Mouse (Mus musculus): ENCODE data around the gene 6430571L13Rik.
A peak's percentile ranks its signal among the peaks of the same experiment; 100 is the strongest.
"Not testable (repeated sequence)": the region's sequence is repeated elsewhere in the genome, so short reads cannot be mapped to it uniquely, and the experiment has no call there.

6430571L13Rik gene

DNA sequence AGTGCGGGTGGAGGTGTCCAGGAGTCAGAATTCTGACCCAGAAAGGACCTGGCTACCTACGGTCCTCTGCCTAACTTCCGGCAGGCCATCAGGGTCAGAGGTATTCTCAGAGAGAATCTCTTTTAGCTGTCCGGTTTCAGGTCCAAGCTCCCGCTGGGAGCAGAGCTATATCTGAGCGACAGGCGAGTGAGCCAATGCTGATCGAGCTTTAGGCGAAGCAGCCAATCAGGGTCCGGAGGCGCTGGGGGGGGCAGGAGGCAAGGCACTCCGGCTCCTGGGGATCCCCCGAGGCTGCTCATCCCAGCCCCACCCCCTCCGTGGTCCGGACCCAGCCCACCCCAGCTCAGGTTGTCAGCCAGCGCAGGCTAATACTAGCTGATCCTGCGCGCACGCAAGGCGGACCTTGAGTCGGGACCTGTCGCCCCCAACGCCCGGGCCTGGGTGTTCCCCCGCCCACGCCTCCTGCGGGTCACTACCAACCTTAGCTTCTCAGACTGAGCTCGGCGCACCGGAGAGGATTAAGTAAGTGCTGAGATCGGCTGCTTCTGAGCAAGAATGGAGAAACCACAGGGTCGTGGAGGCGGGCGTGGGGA lies at the start of gene 6430571L13Rik:
Gene 6430571L13Rik (plus strand): TSS at position 336 of the 593 bp plus-strand sequence.
- DNase-seq (ENCODE audit: low spot score in 2 of 2), result peak; percentile 85 to 89

GRCm38 (mm10) chr9:107290897-107291296 lies 49.5 kb upstream of the 6430571L13Rik start:
- peak in 1 of 2 experiments; percentile 53 for DNase-seq (ENCODE audit: low spot score in 2 of 2)

- DNase-seq (ENCODE audit: low spot score in 2 of 2), result peak in 1 of 2 experiments; percentile 49
Measured at GRCm38 (mm10) chr9:107294249-107294648, 46.2 kb upstream of the 6430571L13Rik start.

DNA sequence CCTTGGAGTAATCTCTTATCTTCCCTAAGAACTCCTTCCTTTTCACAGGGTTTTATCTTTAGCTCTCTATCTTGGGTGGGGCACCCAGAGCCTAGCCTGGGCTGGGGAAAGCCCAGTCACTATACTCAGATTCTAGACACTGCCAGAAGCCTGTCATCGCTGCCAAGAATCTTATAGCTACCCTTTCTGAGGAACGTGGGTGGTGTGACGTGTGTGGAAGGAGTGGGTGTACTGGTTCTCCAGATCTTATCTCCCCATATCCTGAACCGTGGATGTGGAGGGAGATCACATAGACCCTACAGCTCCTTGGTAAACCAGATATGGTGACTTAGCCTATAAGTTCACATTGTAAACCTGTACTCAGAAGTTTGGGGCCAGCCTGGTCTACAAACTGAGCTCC lies 44.8 kb upstream of the 6430571L13Rik start:
- peak; percentile 32 to 49 for DNase-seq (ENCODE audit: low spot score in 2 of 2)

- DNase-seq (ENCODE audit: low spot score in 2 of 2), result no peak
Measured at GRCm38 (mm10) chr9:107296016-107296040, 44.6 kb upstream of the 6430571L13Rik start, which contains the start of gene Cish. Gene Cish (plus strand): TSS chr9:107296026.

DNA sequence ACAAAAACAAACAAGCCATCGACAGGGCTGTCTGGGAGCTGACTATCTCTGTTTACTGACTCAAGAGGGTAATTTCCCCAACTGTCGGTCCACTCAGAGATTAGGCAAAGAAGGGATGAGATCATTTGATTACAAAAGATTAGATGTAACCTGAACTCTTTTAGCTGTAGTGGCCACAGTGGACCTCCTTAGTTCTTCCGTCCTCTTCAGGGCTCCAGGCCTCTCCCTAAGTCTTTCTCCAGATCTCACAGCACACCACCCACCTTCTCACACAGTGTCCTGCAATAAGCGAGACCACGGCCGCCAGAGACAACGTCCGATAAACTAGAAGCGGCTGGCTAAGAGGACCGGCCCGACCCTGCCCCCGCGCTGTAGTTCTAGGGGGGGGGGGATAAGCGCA lies 44.4 kb upstream of the 6430571L13Rik start:
- DNase-seq (ENCODE audit: low spot score in 2 of 2), result no peak

GRCm38 (mm10) chr9:107296501-107296965 lies 43.9 kb upstream of the 6430571L13Rik start:
- peak; percentile 87 to 90 for DNase-seq (ENCODE audit: low spot score in 2 of 2)

GRCm38 (mm10) chr9:107297059-107297458 lies 43.3 kb upstream of the 6430571L13Rik start:
- no peak for DNase-seq (ENCODE audit: low spot score in 2 of 2)

- no peak for DNase-seq (ENCODE audit: low spot score in 2 of 2)
Measured at GRCm38 (mm10) chr9:107297658-107298057, 42.7 kb upstream of the 6430571L13Rik start.

DNA sequence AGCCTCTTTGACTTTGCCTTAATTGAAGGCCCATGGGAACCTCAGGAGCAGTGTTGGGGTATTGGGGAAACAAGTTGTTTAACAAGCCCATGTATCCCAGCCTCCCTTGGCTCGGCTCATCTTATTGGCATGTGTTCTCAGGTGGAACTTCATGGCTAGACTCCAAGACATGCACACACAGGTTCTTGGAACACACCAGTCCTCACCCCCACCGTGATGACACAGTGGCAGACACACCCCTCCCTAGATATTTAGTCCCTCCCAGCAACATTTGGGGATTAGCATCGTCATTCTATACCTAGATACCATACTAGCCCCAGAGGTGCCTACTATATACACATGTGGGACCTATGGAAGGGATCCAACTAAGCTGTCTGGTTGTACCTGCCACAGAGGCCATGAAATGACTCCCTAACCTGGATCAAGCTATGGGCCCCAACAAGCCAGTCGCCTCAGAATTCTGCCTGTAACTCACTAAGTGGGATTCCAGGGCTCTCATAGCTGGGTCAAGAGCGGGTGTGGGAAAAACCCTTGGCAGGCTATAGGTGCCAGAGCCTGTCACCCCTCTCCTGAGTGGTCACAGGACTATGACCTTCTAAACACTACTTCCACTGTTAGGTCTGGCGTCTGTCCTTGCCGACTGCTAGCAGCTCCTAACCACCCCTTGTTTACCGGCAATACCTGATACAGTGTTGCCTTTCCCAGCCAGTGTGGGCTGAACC lies 42.2 kb upstream of the 6430571L13Rik start:
- DNase-seq (ENCODE audit: low spot score in 2 of 2), result no peak

- no peak for DNase-seq (ENCODE audit: low spot score in 2 of 2)
Measured at GRCm38 (mm10) chr9:107298876-107299275, 41.5 kb upstream of the 6430571L13Rik start.

DNA sequence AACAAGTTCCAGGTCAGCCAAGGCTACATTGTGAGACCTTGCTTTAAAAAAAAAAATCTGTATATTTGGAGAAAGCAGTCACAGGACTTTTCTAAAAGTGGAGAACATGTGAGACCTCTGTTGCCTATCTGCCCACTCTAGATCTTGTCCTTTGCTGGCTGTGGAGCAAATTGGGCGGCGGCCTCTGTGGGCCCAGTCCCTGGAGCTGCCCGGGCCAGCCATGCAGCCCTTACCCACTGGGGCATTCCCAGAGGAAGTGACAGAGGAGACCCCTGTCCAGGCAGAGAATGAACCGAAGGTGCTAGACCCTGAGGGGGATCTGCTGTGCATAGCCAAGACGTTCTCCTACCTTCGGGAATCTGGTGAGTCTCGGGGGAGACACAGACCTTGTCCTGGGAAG lies 40.6 kb upstream of the 6430571L13Rik start:
- no peak for DNase-seq (ENCODE audit: low spot score in 2 of 2)

DNA sequence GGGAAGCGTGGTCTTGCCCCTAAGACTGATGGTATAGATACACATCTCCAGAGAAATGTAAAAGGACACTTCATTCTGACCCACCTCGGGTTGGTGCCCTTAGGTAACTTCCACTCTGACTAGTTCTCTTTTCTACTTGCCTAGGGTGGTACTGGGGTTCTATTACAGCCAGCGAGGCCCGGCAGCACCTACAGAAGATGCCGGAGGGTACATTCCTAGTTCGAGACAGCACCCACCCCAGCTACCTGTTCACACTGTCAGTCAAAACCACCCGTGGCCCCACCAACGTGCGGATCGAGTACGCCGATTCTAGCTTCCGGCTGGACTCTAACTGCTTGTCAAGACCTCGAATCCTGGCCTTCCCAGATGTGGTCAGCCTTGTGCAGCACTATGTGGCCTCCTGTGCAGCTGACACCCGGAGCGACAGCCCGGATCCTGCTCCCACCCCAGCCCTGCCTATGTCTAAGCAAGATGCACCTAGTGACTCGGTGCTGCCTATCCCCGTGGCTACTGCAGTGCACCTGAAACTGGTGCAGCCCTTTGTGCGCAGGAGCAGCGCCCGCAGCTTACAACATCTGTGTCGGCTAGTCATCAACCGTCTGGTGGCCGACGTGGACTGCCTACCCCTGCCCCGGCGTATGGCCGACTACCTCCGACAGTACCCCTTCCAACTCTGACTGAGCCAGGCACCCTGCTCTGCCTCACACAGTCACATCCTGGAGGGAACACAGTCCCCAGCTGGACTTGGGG lies 40.0 kb upstream of the 6430571L13Rik start:
- DNase-seq (ENCODE audit: low spot score in 2 of 2), result no peak

- DNase-seq (ENCODE audit: low spot score in 2 of 2), result no peak
Measured at GRCm38 (mm10) chr9:107301554-107302331, 38.7 kb upstream of the 6430571L13Rik start.

DNA sequence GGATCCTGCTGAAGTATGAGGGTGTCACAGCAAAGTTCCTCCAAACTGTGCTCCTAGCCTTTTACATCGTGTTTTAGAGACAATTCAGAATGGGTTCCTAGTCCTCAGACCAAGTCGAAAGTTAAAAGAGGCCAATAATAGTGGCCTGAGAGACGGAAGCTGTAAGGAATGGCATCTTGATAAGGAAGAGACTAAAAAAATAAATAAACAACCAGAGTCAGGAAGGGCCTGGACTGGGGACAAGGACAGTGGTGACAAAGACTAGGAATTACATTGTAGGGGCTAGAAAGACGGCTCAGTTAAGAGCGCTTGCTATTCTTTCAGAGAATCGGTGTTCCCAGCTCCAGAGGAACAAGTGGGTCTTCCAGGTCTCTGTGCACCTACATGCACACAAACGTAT lies 37.8 kb upstream of the 6430571L13Rik start:
- no peak for DNase-seq (ENCODE audit: low spot score in 2 of 2)

- no peak for DNase-seq (ENCODE audit: low spot score in 2 of 2)
Measured at GRCm38 (mm10) chr9:107303121-107303820, 37.1 kb upstream of the 6430571L13Rik start.

DNA sequence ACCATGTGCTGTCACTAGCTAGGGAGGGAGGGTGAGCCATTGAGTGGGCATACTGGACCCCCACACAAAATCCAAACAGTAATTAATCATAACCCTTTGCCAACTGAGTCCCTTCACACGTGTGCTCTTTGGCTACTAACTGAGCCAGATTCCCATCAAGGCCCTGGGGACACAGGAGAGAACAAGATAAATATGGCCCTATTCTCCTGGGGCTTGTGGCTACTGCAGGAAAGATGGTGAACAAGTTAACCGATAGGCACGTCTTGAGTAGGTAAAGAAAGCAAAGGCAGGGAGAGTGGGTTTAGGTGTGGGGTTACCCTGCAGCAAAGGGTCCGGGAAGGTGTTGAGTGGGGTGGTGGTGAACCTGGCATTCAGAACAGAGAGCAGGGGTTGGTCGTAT lies 36.5 kb upstream of the 6430571L13Rik start:
- no peak for DNase-seq (ENCODE audit: low spot score in 2 of 2)

GRCm38 (mm10) chr9:107304383-107304782 lies 36.0 kb upstream of the 6430571L13Rik start:
- DNase-seq (ENCODE audit: low spot score in 2 of 2), result no peak

DNA sequence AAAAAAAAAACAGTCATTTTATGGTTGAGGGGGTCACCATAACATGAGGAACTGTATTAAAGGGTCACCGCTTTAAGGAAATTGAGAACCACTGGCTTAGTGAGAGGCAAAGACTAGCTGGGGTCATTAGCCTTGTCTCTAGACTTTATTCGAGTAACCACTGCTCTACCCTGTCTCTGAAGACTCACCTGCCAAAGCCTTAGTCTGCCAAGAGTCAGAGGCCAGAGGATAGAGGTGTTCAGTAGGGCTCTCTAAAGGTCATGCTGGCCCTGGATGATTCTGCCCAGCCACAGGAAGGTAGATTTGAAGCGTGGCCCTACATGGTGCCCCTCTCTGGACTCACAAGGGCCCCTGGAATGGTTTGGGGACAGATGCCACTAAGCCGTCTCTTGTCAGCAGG lies 35.4 kb upstream of the 6430571L13Rik start:
- DNase-seq (ENCODE audit: low spot score in 2 of 2), result no peak

DNA sequence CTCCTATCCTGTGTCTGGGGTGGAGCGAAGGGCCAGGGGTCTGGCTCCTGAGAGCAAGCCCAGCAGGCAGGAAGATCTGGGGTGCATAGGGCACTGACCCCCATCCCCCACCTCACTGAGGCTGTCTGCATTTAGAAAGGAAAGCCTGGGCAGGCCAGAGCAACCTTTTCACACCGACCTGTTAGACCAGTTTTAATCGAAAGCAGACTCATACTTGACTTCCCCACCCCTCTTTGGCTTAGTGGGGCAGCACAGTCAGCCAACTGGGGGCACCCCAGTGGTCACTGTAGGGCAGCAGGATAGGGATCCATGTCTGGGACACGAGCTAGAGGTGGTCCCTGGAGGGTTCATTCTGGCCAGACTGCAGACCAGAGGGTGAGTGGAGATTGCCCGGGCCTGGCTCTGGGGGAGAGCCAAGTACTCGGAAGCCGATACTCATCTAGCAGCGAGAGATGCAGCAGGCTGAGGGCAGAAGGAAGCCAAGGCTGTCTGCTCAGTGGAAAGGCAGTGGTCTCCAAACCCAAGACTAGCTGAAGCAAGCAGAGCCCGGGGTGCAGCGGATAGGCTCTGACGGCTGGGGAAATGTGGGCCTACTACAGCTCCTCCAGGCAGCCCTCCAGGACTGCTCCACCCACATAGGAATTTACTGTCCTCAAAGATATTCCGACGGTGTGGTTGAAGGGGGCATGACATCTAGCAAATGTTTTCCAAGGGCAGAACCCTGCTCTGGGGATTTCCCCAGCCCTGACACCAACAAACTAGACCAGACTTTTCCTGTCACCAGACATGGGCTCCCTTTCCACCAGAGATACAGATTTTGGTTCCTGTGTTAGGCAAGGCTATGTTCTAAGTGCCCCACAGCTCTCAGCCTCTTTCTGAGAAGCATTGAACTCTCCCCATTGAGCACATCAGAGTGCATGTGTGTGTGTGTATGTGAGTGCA lies 34.5 kb upstream of the 6430571L13Rik start:
- no peak for DNase-seq (ENCODE audit: low spot score in 2 of 2)

GRCm38 (mm10) chr9:107306673-107307072 lies 33.7 kb upstream of the 6430571L13Rik start:
- not testable (repeated sequence) for DNase-seq (ENCODE audit: low spot score in 2 of 2)
